Mouse (Mus musculus): ENCODE results near the gene Tbc1d22a. TPM values are rescaled to one million over a fixed set of nuclear protein-coding genes. Genes with fewer than 3 reads are reported as not detected.

Tbc1d22a gene
- polyA plus RNA-seq, 1 experiment, result 31.7 TPM

GRCm38 (mm10) chr15:86449236-86449635, 235.0 kb downstream of the Tbc1d22a start:
- 94% methylated on average over 5 of the region's 5 CpGs for WGBS
- TF ChIP-seq POLR2A (IDR thresholded peaks at IDR 0.05; ENCODE audit: low read depth, low read length) (no peak), CTCF (conservative IDR thresholded peaks at IDR 0.05; ENCODE audit: insufficient read depth, insufficient read length, low read depth, low read length) (no peak)
- Histone ChIP-seq H3K4me1 (ENCODE audit: control insufficient read depth, insufficient read depth, low read length) (no peaks in the 10 kb centered on the region), H3K27ac (ENCODE audit: insufficient read depth, low read depth, low read length) (no peak overlapping the region), H3K4me3 (ENCODE audit: insufficient read depth, low read depth, low read length) (no peak overlapping the region), H3K27me3 (replicated peaks; ENCODE audit: control insufficient read depth, insufficient read depth, low read length) (no peaks in the 10 kb centered on the region), H3K36me3 (ENCODE audit: control insufficient read depth, insufficient read depth, low read length) (no peaks in the 10 kb centered on the region)
- no peak for DNase-seq

- H3K27ac ChIP-seq (ENCODE audit: insufficient read depth, low read depth, low read length), result no peak overlapping the region
- H3K36me3 ChIP-seq (ENCODE audit: control insufficient read depth, insufficient read depth, low read length), result no peaks in the 10 kb centered on the region
- 98% methylated on average over 2 of the region's 2 CpGs for WGBS
- DNase-seq, result no peak
- no peak overlapping the region for H3K4me3 ChIP-seq (ENCODE audit: insufficient read depth, low read depth, low read length)
- no peak for TF ChIP-seq CTCF (conservative IDR thresholded peaks at IDR 0.05; ENCODE audit: insufficient read depth, insufficient read length, low read depth, low read length)
- TF ChIP-seq POLR2A (IDR thresholded peaks at IDR 0.05; ENCODE audit: low read depth, low read length), result no peak
- H3K27me3 ChIP-seq (replicated peaks; ENCODE audit: control insufficient read depth, insufficient read depth, low read length), result no peaks in the 10 kb centered on the region
- H3K4me1 ChIP-seq (ENCODE audit: control insufficient read depth, insufficient read depth, low read length), result no peaks in the 10 kb centered on the region
Measured at GRCm38 (mm10) chr15:86449794-86450193, 235.5 kb downstream of the Tbc1d22a start.

GRCm38 (mm10) chr15:86459413-86459812, 245.2 kb downstream of the Tbc1d22a start:
- no peak overlapping the region for H3K27ac ChIP-seq (ENCODE audit: insufficient read depth, low read depth, low read length)

GRCm38 (mm10) chr15:86462636-86463035, 248.4 kb downstream of the Tbc1d22a start:
- 70% methylated on average over 8 of the region's 8 CpGs for WGBS

More at GRCm38 (mm10) chr15:86459413-86459812, 245.2 kb downstream of the Tbc1d22a start:
- 87% methylated on average over 3 of the region's 3 CpGs for WGBS
- no peak for DNase-seq
- no peaks in the 10 kb centered on the region for H3K27me3 ChIP-seq (replicated peaks; ENCODE audit: control insufficient read depth, insufficient read depth, low read length)
- no peak overlapping the region for H3K4me3 ChIP-seq (ENCODE audit: insufficient read depth, low read depth, low read length)
- H3K36me3 ChIP-seq (ENCODE audit: control insufficient read depth, insufficient read depth, low read length), result no peaks in the 10 kb centered on the region
- no peaks in the 10 kb centered on the region for H3K4me1 ChIP-seq (ENCODE audit: control insufficient read depth, insufficient read depth, low read length)
- TF ChIP-seq CTCF (conservative IDR thresholded peaks at IDR 0.05; ENCODE audit: insufficient read depth, insufficient read length, low read depth, low read length) (no peak; the same call in 1 of the 2 replicates), POLR2A (IDR thresholded peaks at IDR 0.05; ENCODE audit: low read depth, low read length) (no peak)

GRCm38 (mm10) chr15:86468082-86468481, 253.8 kb downstream of the Tbc1d22a start:
- Histone ChIP-seq H3K27me3 (replicated peaks; ENCODE audit: control insufficient read depth, insufficient read depth, low read length) (no peaks in the 10 kb centered on the region), H3K4me1 (ENCODE audit: control insufficient read depth, insufficient read depth, low read length) (no peaks in the 10 kb centered on the region), H3K27ac (ENCODE audit: insufficient read depth, low read depth, low read length) (no peak overlapping the region), H3K36me3 (ENCODE audit: control insufficient read depth, insufficient read depth, low read length) (no peaks in the 10 kb centered on the region), H3K4me3 (ENCODE audit: insufficient read depth, low read depth, low read length) (no peak overlapping the region)
- DNase-seq, result no peak
- TF ChIP-seq POLR2A (IDR thresholded peaks at IDR 0.05; ENCODE audit: low read depth, low read length), result no peak
- no peak for TF ChIP-seq CTCF (conservative IDR thresholded peaks at IDR 0.05; ENCODE audit: insufficient read depth, insufficient read length, low read depth, low read length)

More at GRCm38 (mm10) chr15:86462636-86463035, 248.4 kb downstream of the Tbc1d22a start:
- no peaks in the 10 kb centered on the region for H3K4me1 ChIP-seq (ENCODE audit: control insufficient read depth, insufficient read depth, low read length)
- H3K27me3 ChIP-seq (replicated peaks; ENCODE audit: control insufficient read depth, insufficient read depth, low read length), result no peaks in the 10 kb centered on the region
- H3K4me3 ChIP-seq (ENCODE audit: insufficient read depth, low read depth, low read length), result no peak overlapping the region
- no peak for DNase-seq
- TF ChIP-seq POLR2A (IDR thresholded peaks at IDR 0.05; ENCODE audit: low read depth, low read length), result no peak
- TF ChIP-seq CTCF (conservative IDR thresholded peaks at IDR 0.05; ENCODE audit: insufficient read depth, insufficient read length, low read depth, low read length), result no peak
- no peaks in the 10 kb centered on the region for H3K36me3 ChIP-seq (ENCODE audit: control insufficient read depth, insufficient read depth, low read length)
- H3K27ac ChIP-seq (ENCODE audit: insufficient read depth, low read depth, low read length), result no peak overlapping the region

GRCm38 (mm10) chr15:86471136-86471535, 256.9 kb downstream of the Tbc1d22a start:
- H3K27me3 ChIP-seq (replicated peaks; ENCODE audit: control insufficient read depth, insufficient read depth, low read length), result no peaks in the 10 kb centered on the region
- no peak for DNase-seq
- 87% methylated on average over 7 of the region's 7 CpGs for WGBS
- no peak overlapping the region for H3K4me3 ChIP-seq (ENCODE audit: insufficient read depth, low read depth, low read length)
- no peak overlapping the region for H3K27ac ChIP-seq (ENCODE audit: insufficient read depth, low read depth, low read length)
- H3K36me3 ChIP-seq (ENCODE audit: control insufficient read depth, insufficient read depth, low read length), result no peaks in the 10 kb centered on the region
- TF ChIP-seq CTCF (conservative IDR thresholded peaks at IDR 0.05; ENCODE audit: insufficient read depth, insufficient read length, low read depth, low read length) (no peak), POLR2A (IDR thresholded peaks at IDR 0.05; ENCODE audit: low read depth, low read length) (no peak)
- no peaks in the 10 kb centered on the region for H3K4me1 ChIP-seq (ENCODE audit: control insufficient read depth, insufficient read depth, low read length)

GRCm38 (mm10) chr15:86473473-86473872, 259.2 kb downstream of the Tbc1d22a start:
- TF ChIP-seq POLR2A (IDR thresholded peaks at IDR 0.05; ENCODE audit: low read depth, low read length), result no peak
- no peak for TF ChIP-seq CTCF (conservative IDR thresholded peaks at IDR 0.05; ENCODE audit: insufficient read depth, insufficient read length, low read depth, low read length)
- Histone ChIP-seq H3K4me1 (ENCODE audit: control insufficient read depth, insufficient read depth, low read length) (0 out of 2 replicates have a peak, but pooled peaks cover 3% of the 10 kb centered on the region), H3K27me3 (replicated peaks; ENCODE audit: control insufficient read depth, insufficient read depth, low read length) (no peaks in the 10 kb centered on the region), H3K27ac (ENCODE audit: insufficient read depth, low read depth, low read length) (no peak overlapping the region), H3K4me3 (ENCODE audit: insufficient read depth, low read depth, low read length) (no peak overlapping the region), H3K36me3 (ENCODE audit: control insufficient read depth, insufficient read depth, low read length) (no peaks in the 10 kb centered on the region)
- WGBS, result 78% methylated on average over 11 of the region's 11 CpGs
- no peak for DNase-seq

Data from kidney, adult 2 months (tissue).